Mouse (Mus musculus): ENCODE data around the gene Smndc1. TPM values are rescaled to one million over a fixed set of nuclear protein-coding genes. Genes with fewer than 3 reads are reported as not detected.

The Smndc1 gene
- polyA plus RNA-seq, 1 experiment, result 77.6 TPM

DNA sequence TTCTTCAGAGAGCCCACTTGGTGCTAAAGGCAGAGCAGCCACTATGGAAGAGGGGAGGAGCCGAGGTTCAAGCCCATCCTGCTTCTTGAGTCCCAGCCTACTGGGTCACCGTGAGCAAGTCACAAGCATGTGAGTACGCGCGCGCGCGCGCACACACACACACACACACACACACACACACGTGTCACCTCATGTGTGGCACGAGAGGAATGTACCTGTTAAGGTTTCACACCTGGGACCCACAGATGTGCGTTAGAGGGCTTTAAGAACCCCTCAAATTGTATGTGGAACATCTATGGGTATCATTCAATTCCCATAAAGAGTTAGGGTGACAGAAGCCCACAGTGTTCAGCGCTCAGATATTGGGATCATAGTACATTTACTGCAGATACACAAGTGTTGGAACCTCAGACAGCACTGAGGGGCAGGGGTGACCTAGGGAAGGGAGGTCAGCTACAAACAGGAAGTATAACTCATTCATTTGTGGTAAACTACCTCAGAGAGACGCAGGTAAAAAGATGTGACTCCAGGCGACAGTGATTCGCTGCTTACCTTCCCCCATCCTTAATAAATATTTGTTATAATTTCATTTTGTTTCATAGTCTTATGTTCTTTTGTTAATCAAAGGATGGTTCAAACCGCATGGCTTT lies 33.6 kb upstream of the Smndc1 start:
- Histone ChIP-seq H3K27ac (ENCODE audit: insufficient read depth, low read length) (peak overlapping the region; percentile 93), H3K9ac (ENCODE audit: low read depth, poor library complexity, severe bottlenecking) (peak overlapping the region; percentile 2), H3K36me3 (ENCODE audit: control insufficient read depth, insufficient read depth, low read length, poor library complexity, severe bottlenecking) (no peaks in the 10 kb centered on the region), H3K27me3 (ENCODE audit: control insufficient read depth, insufficient read depth, low read length, poor library complexity, severe bottlenecking) (no peaks in the 10 kb centered on the region), H3K4me1 (ENCODE audit: control insufficient read depth, insufficient read depth, low read length) (peaks cover 3% of the 10 kb centered on the region), H3K4me3 (ENCODE audit: low read depth, low read length) (peak overlapping the region; percentile 69), H3K9me3 (replicated peaks; ENCODE audit: control insufficient read depth, insufficient read depth, low read length, poor library complexity, severe bottlenecking) (no peaks in the 10 kb centered on the region)
- TF ChIP-seq CTCF (IDR thresholded peaks at IDR 0.05; ENCODE audit: low read depth, low read length) (no peak), POLR2A (IDR thresholded peaks at IDR 0.05; ENCODE audit: insufficient read depth, low read length) (no peak), EP300 (IDR thresholded peaks at IDR 0.05; ENCODE audit: insufficient read depth, low read depth, low read length) (no peak)

DNA sequence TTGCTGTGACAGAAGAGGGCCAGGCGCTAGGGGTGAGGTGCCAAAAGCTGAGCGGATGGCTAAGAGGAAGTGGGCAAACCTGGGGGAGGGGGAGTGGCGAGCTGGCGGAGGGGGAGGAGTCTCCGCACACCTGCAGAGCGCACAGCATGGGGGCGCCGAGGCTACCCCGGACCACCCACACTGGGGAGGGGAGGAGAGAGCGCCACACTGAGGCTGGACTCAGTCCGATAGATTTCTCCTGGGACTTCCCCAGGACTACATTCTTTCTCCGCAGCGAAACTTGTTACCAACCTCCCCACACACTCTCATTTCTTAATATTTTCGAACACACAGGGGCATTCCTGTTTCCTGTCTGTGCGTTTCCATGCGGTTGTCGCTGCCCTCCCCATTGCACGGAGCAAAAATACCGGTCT lies 33.0 kb upstream of the Smndc1 start:
- Histone ChIP-seq H3K4me1 (ENCODE audit: control insufficient read depth, insufficient read depth, low read length) (peaks cover 3% of the 10 kb centered on the region), H3K4me3 (ENCODE audit: low read depth, low read length) (peak overlapping the region; percentile 69), H3K36me3 (ENCODE audit: control insufficient read depth, insufficient read depth, low read length, poor library complexity, severe bottlenecking) (no peaks in the 10 kb centered on the region), H3K9ac (ENCODE audit: low read depth, poor library complexity, severe bottlenecking) (peak overlapping the region; percentile 2), H3K9me3 (replicated peaks; ENCODE audit: control insufficient read depth, insufficient read depth, low read length, poor library complexity, severe bottlenecking) (no peaks in the 10 kb centered on the region), H3K27me3 (ENCODE audit: control insufficient read depth, insufficient read depth, low read length, poor library complexity, severe bottlenecking) (no peaks in the 10 kb centered on the region), H3K27ac (ENCODE audit: insufficient read depth, low read length) (peak overlapping the region; percentile 93)
- TF ChIP-seq CTCF (IDR thresholded peaks at IDR 0.05; ENCODE audit: low read depth, low read length) (peak; percentile 50), POLR2A (IDR thresholded peaks at IDR 0.05; ENCODE audit: insufficient read depth, low read length) (no peak), EP300 (IDR thresholded peaks at IDR 0.05; ENCODE audit: insufficient read depth, low read depth, low read length) (peak; percentile 89)

DNA sequence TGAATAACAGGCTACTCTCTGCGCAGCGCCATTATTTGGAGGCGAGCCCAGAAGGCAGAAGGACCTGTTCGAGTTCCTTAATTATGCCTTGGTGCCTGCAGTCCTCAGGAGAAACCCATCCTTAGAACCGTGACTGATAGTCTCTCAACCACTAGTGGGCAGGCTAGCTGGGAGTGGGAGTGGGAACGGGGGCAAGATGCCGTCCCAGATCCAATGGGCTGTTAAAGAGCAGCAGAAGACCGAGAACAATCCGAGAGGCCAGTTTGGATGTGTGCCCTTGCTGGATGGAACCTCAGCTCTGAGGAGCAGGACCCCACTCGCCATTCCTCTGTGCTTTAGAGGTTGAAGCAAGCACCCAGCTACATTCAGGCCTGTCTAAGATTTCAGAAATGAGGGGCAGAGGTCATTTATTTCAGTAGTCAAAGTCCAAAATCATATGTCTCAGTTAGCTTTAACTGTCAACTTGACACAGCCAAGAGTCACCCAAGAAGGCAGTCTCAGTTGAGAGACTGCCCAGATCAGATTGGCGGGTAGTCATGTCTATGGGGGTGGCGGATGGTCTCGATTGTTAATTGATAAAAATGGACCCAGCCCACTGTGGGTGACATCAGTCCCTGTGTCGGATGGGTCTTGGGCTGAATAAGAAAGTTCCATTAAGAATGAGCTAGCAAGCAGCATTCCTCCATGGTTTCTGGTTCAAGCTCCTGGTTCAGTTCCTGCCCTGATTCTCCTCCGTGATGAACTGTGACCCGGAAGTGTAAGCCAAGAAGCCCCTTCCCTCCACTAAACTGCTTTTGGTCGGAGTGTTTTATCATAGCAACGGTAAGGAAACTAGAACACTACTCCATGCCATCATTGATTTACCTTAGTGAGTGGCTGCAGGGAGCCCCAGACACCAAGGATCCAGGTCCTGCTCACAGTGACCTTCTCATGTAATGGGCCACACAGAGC lies 32.3 kb upstream of the Smndc1 start:
- H3K27me3 ChIP-seq (ENCODE audit: control insufficient read depth, insufficient read depth, low read length, poor library complexity, severe bottlenecking), result no peaks in the 10 kb centered on the region
- peaks cover 3% of the 10 kb centered on the region for H3K4me1 ChIP-seq (ENCODE audit: control insufficient read depth, insufficient read depth, low read length)
- H3K9ac ChIP-seq (ENCODE audit: low read depth, poor library complexity, severe bottlenecking), result 0 out of 2 replicates have a peak overlapping the region, but pooled peaks have one; percentile 14
- H3K4me3 ChIP-seq (ENCODE audit: low read depth, low read length), result peak overlapping the region; percentile 52
- no peaks in the 10 kb centered on the region for H3K36me3 ChIP-seq (ENCODE audit: control insufficient read depth, insufficient read depth, low read length, poor library complexity, severe bottlenecking)
- H3K9me3 ChIP-seq (replicated peaks; ENCODE audit: control insufficient read depth, insufficient read depth, low read length, poor library complexity, severe bottlenecking), result no peaks in the 10 kb centered on the region
- no peak for TF ChIP-seq POLR2A (IDR thresholded peaks at IDR 0.05; ENCODE audit: insufficient read depth, low read length)
- TF ChIP-seq CTCF (IDR thresholded peaks at IDR 0.05; ENCODE audit: low read depth, low read length), result peak; percentile 22
- H3K27ac ChIP-seq (ENCODE audit: insufficient read depth, low read length), result peak overlapping the region; percentile 56

DNA sequence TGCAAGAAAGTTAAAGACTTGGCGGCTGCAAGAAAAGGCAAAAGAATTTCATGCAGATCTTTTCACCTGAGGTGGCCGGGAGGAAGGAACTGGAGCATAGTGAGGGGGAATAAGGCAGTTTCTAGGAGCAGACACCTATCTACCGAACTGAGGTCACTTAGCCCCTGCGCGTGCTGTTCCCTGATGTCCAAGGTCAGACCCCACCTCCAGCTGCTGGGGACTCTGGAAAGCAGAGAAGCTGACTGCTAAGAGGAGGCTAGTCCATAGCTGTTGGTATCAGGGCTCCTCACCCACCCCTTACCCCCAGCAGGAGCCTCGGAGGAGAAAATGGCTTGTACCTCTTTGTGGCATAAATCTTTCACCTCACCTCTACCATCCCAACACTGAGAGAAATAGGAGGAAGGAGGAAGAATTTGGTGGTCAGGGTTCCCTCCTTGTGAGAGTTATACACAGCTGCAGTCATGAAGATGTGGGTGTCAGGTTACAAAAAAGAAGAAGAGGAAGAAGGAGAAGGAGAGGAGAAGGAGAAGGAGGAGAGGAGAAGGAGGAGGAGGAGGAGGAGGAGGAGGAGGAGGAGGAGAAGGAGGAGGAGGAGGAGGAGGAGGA lies 31.3 kb upstream of the Smndc1 start:
- Histone ChIP-seq H3K36me3 (ENCODE audit: control insufficient read depth, insufficient read depth, low read length, poor library complexity, severe bottlenecking) (no peaks in the 10 kb centered on the region), H3K9ac (ENCODE audit: low read depth, poor library complexity, severe bottlenecking) (peak overlapping the region; percentile 26), H3K4me3 (ENCODE audit: low read depth, low read length) (peak overlapping the region; percentile 67), H3K9me3 (replicated peaks; ENCODE audit: control insufficient read depth, insufficient read depth, low read length, poor library complexity, severe bottlenecking) (no peaks in the 10 kb centered on the region), H3K27ac (ENCODE audit: insufficient read depth, low read length) (peak overlapping the region; percentile 90), H3K27me3 (ENCODE audit: control insufficient read depth, insufficient read depth, low read length, poor library complexity, severe bottlenecking) (no peaks in the 10 kb centered on the region), H3K4me1 (ENCODE audit: control insufficient read depth, insufficient read depth, low read length) (peaks cover 3% of the 10 kb centered on the region)
- no peak for TF ChIP-seq CTCF (IDR thresholded peaks at IDR 0.05; ENCODE audit: low read depth, low read length)
- TF ChIP-seq EP300 (IDR thresholded peaks at IDR 0.05; ENCODE audit: insufficient read depth, low read depth, low read length), result no peak
- TF ChIP-seq POLR2A (IDR thresholded peaks at IDR 0.05; ENCODE audit: insufficient read depth, low read length), result peak; percentile 45

DNA sequence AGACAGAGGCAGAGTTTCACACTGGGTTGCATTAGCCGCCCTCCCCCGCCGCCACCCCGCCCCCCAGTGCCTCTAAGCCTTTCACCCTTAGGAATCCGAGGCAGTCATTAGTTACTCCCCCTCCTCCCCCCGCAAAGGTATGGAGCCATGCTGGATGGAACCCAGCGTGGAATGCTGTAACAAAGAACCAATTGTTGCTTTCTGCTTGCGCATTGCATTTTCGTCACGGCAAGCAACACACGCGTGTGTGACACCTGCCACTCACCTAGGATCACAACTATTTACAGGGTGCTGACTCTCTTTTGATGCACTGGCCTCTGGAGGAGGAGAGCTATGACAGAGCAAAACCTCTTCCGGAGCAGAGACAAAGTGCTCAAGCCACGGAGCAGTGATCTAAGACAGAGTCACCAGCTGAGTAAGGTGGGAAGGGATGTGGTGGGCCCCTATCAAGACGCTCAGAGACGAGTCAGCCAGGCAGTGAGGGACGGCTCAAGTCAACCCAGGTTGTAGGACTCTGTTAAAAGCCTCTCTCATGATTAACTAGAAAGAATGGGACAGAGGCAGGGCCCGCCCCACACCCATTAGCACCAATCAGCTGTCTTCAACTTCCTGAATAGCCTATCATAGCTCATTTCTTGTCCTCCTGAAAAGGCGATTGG lies 30.7 kb upstream of the Smndc1 start:
- H3K36me3 ChIP-seq (ENCODE audit: control insufficient read depth, insufficient read depth, low read length, poor library complexity, severe bottlenecking), result no peaks in the 10 kb centered on the region
- peak; percentile 24 for TF ChIP-seq POLR2A (IDR thresholded peaks at IDR 0.05; ENCODE audit: insufficient read depth, low read length)
- TF ChIP-seq EP300 (IDR thresholded peaks at IDR 0.05; ENCODE audit: insufficient read depth, low read depth, low read length), result 0 out of 2 replicates have a peak, but pooled peaks have one; percentile 40
- TF ChIP-seq CTCF (IDR thresholded peaks at IDR 0.05; ENCODE audit: low read depth, low read length), result no peak
- peak overlapping the region; percentile 94 for H3K27ac ChIP-seq (ENCODE audit: insufficient read depth, low read length)
- peaks cover 3% of the 10 kb centered on the region for H3K4me1 ChIP-seq (ENCODE audit: control insufficient read depth, insufficient read depth, low read length)
- peak overlapping the region; percentile 26 for H3K9ac ChIP-seq (ENCODE audit: low read depth, poor library complexity, severe bottlenecking)
- no peaks in the 10 kb centered on the region for H3K9me3 ChIP-seq (replicated peaks; ENCODE audit: control insufficient read depth, insufficient read depth, low read length, poor library complexity, severe bottlenecking)
- H3K27me3 ChIP-seq (ENCODE audit: control insufficient read depth, insufficient read depth, low read length, poor library complexity, severe bottlenecking), result no peaks in the 10 kb centered on the region
- peak overlapping the region; percentile 73 for H3K4me3 ChIP-seq (ENCODE audit: low read depth, low read length)

Measured in ES-Bruce4 (cell line).